Mouse (Mus musculus): ENCODE results near the gene Arf3.
"Not testable (repeated sequence)": the region's sequence is repeated elsewhere in the genome, so short reads cannot be mapped to it uniquely, and the experiment has no call there.

Arf3 gene

GRCm38 (mm10) chr15:98762670-98763529, at the start of gene Arf3:
Gene Arf3, minus strand, starts transcription at chr15:98763214.
- DNase-seq (ENCODE audit: low spot score in 2 of 2): peak; percentile 96

DNA sequence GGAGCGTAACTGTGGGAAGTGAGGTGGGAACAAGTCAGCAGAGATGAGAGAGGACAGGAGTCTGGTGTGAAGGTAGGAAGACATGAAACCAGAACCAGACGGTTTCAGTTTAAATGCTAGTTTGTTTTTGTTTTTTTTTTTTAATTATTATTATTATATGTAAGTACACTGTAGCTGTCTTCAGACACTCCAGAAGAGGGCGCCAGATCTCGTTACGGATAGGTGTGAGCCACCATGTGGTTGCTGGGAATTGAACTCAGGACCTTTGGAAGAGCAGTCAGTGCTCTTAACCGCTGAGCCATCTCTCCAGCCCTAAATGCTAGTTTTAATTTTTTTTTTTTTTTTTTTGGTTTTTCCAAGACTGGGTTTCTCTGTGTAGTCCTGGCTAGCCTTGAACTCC, 47.2 kb upstream of the Arf3 start:
- not testable (repeated sequence) for DNase-seq (ENCODE audit: low spot score in 2 of 2)

GRCm38 (mm10) chr15:98809390-98809789, 46.4 kb upstream of the Arf3 start, which contains the start of gene Ddn:
Gene Ddn, minus strand, starts transcription at chr15:98809490.
- no peak for DNase-seq (ENCODE audit: low spot score in 2 of 2)

DNA sequence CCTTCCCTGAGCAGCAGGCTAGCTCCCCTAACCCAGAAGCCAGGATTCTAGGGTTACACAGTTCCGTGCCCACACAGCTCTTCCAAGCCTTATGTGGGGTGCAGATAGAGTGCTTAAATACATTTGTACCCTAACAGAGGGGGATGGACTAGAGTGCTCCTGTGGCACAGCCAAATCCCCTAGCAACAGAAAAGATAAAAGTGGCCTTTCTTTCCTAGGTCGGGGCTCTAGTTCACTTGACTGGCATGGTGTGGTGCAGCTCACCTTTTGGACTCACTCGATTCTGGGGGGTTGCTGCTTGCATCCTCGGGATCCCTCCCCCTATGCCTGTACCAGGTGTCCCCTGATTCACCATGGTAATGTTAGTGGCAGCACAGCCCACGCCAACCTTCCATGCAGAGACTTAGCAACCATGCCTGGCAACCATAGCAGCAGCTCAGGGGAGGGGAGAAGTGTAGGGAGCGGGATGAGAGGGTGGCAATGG, 45.7 kb upstream of the Arf3 start:
- DNase-seq (ENCODE audit: low spot score in 2 of 2): no peak

DNA sequence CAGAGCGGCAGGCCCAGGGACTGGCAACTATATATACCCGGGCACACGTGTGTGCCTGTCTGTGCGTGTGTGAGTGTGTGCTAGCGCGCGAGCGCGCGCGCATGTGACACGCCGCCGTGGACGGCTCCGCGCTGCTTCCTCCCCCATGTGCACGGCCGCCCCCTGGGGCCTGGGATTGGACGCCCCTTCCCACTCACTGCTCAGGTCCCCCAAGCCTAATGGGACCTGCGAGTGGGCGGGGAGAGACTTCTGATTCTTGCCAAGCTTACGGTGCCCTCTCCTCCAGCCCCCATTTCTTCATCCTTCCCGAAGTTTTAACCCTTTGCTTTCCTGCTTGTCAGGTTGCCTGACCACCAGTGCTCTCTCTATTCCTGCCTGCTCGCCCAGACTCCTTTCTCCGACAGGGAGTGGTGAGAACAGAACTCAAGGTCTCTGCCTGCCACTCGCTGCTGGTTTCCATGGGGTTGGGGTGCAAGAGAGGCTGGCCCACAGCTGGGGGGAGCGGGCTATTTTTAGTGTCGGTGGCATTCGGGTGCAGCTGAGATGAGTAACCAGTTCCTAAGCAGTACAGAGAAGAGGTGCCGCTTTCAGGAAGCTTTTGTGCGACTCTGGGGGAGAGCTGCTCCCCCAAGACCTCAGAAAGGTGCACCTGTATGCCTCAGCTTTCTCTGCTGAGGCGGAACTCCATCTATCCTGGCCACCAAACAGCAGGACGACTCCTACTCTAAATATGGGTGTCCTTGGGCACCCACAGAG, 45.1 kb upstream of the Arf3 start:
- no peak for DNase-seq (ENCODE audit: low spot score in 2 of 2)

GRCm38 (mm10) chr15:98806809-98807770, 44.1 kb upstream of the Arf3 start:
- DNase-seq (ENCODE audit: low spot score in 2 of 2): no peak

- DNase-seq (ENCODE audit: low spot score in 2 of 2): no peak
Observed at GRCm38 (mm10) chr15:98806071-98806808, 43.2 kb upstream of the Arf3 start.

- DNase-seq (ENCODE audit: low spot score in 2 of 2): peak; percentile 55 to 62
Observed at GRCm38 (mm10) chr15:98805324-98806040, 42.5 kb upstream of the Arf3 start.

- DNase-seq (ENCODE audit: low spot score in 2 of 2): peak; percentile 49 to 75
Observed at GRCm38 (mm10) chr15:98804054-98804453, 41.0 kb upstream of the Arf3 start.

- DNase-seq (ENCODE audit: low spot score in 2 of 2): no peak
Observed at GRCm38 (mm10) chr15:98802926-98803325, 39.9 kb upstream of the Arf3 start.

DNA sequence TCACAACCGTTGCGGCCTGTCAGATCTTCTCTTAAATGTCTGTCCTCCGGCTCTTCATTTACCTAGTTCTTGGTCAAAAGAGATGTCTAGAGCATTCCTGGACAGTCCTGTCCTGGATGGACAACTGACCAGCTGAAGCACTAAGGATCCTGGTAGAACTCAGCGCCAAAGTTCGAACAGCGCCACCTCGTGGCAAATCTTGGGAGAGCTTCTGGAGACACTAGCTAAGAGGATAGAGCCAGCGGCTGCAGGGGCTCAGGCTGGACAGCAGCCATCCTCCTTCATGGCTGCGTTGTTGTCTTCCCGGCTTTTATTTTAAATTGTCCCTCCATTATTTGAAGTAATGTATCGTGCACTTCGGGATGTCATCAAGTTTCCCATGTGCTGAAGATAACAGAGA, 36.4 kb upstream of the Arf3 start:
- DNase-seq (ENCODE audit: low spot score in 2 of 2): peak in 1 of 2 experiments; percentile 62

DNA sequence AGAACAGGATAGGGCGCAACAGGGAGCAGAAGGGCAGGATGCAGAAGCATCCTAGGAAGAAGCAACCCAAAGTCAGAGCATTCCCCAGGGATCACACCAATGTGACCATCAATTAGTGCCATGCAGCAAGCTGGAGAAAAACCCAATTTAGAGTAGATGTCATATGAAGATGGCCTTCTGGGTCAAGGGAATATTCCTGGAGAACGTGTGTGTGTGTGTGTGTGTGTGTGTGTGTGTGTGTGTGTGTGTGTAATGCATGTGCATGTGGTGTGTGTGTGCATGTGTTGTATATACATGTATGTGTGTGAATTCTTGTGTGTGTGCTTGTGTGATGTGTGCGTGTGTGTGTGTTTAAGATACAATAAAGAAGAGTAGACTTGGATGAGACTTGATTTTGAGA, 35.9 kb upstream of the Arf3 start:
- no peak for DNase-seq (ENCODE audit: low spot score in 2 of 2)

DNA sequence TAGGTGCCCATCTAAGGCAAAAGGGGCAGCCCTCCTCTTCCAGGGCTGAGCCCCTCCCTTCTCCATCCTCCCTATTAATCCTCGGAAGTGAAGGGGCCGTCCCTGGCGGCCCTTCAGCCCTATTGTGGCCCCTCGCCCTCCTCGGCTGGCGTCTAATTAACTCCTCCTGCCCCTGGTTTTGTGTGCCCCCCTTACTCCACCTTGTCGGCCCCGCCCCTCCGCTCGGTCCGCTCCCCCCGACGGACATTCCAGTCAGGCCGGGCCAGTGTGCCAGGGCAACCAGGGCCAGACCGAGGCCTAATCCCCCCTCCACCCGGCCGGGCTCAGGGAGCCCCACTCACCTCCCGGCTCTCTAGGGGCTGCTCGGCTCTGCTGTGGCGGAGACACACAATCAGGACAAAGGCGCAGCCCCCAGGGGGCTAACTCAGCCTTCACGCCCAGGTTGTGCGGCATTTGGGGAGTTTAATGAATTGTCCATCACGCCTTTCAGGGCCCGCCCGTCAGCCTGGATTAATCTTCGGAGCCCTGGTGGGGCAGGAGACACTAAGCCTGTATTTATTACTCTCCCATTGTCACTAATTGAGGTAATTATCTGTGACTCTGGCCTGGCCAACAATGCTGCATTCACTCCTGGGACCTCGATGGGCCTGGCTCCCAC, 35.0 kb upstream of the Arf3 start:
- no peak for DNase-seq (ENCODE audit: low spot score in 2 of 2)

GRCm38 (mm10) chr15:98796803-98797595, 34.0 kb upstream of the Arf3 start:
- no peak for DNase-seq (ENCODE audit: low spot score in 2 of 2)

- no peak for DNase-seq (ENCODE audit: low spot score in 2 of 2)
Observed at GRCm38 (mm10) chr15:98793141-98793698, 30.2 kb upstream of the Arf3 start.

DNA sequence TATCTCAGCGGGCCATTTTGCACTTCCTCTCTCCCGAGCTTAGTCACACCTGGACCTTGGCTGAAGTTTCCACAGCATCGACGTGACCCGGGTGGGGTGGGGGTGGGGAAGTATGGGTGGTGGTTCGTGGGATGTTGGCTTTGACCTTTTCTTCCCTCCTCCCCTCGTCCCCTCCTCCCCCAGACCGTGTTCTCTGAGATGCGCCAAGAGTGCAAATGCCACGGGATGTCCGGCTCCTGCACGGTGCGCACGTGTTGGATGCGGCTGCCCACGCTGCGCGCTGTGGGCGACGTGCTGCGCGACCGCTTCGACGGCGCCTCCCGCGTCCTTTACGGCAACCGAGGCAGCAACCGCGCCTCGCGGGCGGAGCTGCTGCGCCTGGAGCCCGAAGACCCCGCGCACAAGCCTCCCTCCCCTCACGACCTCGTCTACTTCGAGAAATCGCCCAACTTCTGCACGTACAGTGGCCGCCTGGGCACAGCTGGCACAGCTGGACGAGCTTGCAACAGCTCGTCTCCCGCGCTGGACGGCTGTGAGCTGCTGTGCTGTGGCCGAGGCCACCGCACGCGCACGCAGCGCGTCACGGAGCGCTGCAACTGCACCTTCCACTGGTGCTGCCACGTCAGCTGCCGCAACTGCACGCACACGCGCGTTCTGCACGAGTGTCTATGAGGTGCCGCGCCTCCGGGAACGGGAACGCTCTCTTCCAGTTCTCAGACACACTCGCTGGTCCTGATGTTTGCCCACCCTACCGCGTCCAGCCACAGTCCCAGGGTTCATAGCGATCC, 29.4 kb upstream of the Arf3 start:
- DNase-seq (ENCODE audit: low spot score in 2 of 2): no peak

GRCm38 (mm10) chr15:98791771-98792170, 28.8 kb upstream of the Arf3 start:
- no peak for DNase-seq (ENCODE audit: low spot score in 2 of 2)

- DNase-seq (ENCODE audit: low spot score in 2 of 2): no peak
Observed at GRCm38 (mm10) chr15:98791221-98791620, 28.2 kb upstream of the Arf3 start.

Data from heart, adult 9 months (tissue).